Mouse (Mus musculus) right cerebral cortex, adult 18-20 months (tissue): Measurements from ENCODE around the gene Gpbp1.
A peak's percentile ranks its signal among the peaks of the same experiment; 100 is the strongest.

ENCODE experiments used
- DNase-seq: peaks from one replicate; pipeline ENCODE4 v3.0.0; 2022; ENCODE audit warnings: mixed read lengths

The Gpbp1 gene

DNA sequence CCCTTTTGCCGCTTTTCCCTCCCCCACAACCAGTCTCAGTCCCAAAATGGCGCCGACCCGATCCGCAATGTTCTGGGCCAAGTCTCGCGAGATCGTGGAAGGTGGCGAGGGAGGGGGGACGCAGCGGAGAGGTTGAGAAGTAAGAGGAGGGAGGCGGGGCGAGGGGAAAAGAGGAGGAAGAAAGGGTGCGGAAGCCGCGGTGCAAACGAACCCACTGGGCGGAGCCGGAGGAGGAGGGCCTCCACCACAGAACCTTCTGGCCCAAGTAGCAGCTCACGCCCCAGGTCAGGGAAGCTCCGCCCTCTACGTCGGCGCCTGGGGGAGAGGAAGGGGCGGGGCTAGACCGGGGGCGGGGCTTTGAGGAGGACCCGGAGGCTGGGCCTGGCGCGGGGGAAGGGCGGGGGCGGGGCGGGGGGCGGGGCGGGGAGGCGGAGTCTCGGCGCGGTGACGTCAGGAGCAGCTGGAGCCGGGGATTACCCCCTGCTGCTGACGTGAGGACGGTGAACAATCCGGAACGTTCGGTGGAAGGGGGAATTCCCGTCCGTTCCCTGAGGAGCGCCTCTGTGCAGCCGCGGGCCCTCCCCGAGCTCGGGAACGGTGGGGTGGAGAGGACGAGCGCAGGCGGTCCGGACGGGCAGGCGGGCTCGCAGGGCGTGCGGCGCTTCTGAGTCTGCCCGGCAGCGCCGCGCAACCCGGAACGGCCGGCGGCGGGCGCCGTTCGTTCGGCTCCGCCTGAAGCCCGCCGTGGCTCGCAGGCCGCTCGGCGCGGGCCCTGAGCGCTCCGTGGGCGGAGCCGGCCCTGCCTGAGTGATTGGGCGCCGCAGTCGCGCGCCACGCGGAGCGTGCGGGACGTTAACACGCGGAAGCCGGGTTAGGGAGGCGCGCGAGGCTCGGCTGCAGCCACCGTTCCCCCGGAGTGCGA is at the start of gene Gpbp1:
Gene Gpbp1 (minus strand): TSS at position 310 of the 922 bp plus-strand sequence.
- DNase-seq, result peak; percentile 100

DNA sequence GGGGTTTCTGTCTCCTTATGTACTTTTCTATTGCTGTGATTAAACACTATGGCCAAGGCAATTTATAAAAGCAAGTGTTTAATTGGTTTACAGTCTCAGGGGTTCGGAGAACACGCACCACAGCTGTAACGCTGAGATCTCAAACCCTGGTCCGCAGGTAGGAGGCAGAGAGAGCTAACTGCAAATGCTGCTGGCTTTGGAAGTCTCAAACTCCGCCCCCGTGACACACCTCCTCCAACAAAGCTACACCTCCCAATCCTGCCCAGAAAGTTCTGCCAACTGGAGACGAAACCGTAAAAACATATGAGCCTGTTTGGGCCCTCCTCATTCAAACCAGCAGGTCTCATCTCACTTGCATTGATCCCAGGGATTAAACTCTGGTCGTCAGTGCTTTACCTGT is 47.8 kb upstream of the Gpbp1 start:
- DNase-seq, result no peak

DNA sequence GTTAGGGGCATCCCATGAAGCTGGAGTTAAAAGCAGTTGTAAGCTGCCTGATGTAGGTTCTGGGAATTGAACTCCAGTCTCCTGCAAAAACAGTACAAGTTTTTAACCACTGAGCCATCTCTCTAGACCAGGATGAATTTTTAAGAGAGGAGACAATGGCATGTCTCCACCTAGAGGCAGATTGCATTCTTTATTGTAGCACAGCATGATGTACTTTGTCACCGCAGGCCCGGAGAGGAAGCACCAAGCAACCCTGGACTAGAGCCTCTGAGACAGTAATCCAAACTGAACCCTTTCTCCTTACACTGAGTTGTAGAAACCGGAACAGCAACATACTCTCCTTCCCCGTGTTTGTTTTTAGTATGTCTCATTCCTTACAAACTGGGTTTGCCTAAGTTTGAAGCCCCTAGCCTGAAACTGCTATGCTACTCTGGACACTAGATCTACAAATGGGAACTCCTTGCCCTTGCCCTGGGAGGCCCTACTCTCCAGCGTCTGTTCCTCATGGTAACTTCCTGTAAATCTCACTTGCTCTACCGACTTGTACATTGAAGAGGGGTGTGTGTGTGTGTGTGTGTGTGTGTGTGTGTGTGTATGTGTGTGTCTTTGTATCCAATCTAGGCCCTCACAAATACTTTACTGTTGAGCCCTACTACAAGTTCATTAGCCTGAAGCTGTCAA is 46.4 kb upstream of the Gpbp1 start:
- no peak for DNase-seq

DNA sequence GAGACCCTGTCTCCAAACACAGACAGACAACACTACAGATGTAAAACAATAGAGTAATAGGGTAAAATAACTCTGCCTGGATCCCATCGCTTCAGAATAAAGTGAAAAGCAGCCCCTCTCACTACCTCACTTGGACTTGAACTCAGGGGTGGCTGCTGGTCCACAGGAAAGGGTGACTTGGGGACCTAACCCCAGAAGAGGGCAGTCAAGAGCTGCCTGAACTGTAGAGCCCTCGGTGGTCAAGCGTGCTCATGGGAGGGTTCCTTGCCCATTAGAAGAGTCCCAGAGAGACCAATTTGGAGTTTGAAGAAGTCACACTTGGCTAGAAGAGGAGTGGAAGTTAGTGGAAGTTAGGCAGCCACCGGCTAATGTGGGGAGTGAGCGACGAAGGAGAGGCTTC is 44.2 kb upstream of the Gpbp1 start:
- no peak for DNase-seq

DNA sequence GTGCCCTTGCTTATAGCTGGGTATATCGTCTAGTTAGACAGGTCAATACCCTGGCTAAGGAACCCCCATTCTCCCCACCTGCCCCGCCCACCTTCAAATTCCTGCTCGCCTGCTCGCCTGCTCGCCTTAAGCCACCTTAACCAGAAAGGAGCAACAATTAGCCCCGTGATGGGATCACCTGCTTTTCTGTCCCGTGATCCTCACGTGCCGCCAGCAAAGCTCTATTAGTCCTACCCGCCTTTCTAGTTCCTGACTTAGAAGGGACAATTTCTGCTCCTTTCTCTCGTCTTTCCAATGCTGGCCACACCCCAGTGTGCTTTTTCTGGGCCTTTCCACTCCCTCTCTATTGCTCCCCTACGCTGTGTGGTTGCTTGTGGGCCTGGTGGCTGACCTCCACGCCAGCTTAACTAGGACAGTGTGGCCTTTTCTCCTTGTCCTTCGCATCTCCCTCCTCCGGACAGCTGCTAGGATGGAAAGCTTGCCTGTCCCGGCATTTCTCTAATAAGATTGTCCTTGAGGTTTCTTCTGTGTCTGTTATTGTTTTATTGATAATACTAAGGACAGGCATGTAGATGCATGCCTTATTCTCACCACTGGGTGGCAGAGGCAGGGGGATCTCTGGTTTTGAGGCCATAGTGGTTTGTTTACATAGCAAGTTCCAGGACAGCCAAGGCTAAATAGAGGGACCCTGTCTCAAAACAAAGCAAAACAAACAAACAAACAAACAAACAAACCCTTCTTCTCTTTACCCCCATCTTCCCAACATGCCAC is 42.5 kb upstream of the Gpbp1 start:
- no peak for DNase-seq

DNA sequence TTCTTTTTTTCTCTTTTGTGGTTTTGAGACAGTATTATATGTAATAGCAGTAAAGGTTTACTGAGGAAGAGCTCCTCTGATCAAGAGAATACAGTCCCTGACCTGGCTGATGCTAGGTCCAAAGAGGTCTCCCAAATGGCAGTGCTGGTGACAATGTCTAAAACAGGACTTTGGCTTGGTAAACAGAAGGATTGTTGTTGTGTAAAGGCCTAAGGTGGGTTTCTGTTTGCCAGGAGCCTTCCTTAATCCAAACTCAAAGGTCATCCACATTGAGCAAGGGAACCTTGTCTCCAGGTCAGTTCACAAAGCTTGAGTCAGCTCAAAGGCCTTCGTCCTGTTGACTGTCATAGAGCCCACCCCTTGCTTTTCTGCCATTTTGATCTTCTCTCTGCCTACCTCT is 41.8 kb upstream of the Gpbp1 start:
- no peak for DNase-seq

DNA sequence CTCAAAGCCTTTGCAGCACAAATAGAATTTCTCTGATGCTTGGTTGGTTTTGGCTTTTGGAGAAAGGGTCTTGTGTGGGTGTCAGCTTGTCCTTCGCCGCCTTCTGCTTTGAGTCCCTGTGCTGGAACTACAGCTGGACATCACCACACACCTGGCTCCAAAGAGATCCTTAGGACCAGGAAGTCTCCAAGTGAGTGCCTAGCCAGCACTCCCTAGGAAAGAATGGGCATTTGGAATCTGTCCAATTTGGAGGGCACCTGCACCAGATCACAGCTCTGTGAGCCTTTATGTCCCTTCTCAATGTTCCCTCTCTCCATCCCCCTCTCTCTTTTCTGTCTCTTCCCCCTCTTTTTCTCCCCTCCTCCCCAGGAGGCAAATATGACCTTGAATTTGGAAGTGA is 34.4 kb upstream of the Gpbp1 start:
- no peak for DNase-seq

DNA sequence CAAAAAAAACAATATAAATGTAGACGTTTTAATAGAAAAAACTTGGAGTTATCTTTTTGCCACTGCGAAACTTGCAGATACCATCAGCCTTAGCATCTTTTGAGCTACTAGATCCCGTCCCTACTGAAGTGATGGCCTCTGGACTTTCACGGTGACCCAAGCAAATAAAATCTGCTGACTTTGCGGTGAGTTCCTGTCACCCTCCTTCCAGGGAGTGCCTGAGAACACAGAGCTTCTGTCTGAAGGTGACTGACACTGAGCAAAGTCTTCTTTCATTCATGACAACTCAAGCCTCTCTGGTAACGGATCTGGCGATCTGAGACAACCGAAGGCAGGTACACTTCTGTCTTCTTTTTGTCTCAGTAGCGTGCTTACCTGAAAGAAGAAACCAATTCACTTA is 32.4 kb upstream of the Gpbp1 start:
- no peak for DNase-seq

DNA sequence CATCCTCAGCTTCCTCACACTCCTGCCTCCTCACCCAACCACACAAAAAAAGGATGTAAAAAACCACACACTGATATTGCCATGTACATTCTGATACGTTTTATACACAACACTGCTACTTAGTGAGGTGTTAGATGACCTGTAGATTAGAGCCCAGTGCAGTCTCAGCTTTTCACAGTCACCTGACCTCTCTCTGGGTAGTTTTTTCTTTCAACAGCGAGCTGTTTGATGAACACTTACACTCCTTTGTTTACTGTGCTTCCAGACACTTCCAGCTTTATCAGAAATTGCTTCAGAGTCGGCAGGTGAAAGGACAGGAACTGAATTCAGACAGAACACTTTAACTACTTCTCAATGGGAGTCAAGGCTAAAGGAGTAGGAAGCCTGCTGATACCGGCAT is 30.5 kb upstream of the Gpbp1 start:
- DNase-seq, result no peak

DNA sequence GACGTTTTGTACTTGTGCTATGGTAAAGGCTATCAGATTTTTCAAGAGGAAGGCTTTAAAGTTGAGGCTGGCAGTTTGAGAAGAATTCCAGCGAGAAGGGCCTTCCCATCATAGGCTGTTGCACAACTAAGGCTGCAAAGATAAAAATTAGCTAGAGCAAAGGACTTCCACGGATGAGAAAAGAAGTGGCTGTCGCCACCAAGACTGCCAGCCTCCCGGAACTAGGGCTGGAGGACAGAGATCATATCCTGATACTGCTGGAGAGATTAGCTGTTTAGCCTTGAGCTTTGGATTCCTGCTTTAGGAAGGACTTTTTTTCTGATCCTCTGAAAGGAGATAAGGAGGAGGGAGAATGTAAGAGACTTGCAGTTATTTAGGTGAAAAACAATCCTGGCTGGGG is 28.4 kb upstream of the Gpbp1 start:
- DNase-seq, result no peak

DNA sequence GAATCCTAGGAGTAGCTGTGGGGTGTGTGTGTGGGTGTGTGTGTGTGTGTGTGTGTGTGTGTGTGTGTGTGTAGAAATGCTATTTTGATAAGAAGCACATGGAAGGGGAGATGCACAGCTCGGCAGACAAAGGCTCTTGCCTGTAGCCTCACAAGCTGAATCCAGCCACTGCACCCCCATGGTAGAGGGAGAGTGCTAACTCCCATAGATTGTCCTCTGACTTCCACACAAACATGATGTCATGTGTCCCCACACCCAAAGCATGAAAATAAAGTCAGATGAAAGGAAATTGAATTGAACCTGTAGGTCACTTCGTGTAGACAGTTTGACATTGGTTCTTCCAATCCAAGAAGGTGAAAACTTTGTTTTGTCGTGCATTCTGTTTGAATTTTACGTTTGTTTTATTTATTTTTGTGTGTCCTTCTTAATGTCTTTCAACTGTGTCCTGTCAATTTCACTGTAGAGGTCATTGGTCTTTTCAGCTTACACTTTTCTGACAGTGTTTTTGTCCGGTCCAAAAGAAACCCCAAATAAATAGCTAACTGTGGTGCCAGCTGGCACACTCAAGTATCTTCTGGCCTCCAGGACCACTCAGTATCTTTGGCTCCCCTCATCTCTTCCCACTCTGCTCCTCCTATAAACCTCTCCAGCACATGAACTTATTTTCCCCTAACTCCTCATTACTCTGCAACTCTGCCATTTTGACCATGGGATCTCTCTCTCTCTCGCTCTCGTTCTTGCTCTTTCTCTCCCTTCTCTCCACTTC is 26.7 kb upstream of the Gpbp1 start:
- no peak for DNase-seq

DNA sequence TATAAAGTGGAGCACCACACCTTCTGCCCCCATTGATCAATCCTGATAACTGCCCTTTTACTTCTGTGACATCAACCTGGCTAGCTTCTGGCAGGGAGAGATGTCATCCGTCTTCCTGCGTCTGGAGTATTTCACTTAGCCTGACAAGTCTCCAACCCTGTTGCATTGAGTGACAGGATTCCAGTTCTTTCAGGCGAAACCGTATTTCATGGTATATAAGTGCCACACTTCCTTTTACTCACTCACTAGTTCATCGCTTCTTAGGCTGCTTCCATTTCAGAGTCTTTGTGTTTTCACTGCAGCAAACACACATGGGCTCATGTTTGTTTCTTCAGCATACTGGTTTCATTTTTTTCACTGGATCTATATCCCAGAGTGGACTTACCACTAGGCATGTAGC is 19.5 kb upstream of the Gpbp1 start:
- no peak for DNase-seq

DNA sequence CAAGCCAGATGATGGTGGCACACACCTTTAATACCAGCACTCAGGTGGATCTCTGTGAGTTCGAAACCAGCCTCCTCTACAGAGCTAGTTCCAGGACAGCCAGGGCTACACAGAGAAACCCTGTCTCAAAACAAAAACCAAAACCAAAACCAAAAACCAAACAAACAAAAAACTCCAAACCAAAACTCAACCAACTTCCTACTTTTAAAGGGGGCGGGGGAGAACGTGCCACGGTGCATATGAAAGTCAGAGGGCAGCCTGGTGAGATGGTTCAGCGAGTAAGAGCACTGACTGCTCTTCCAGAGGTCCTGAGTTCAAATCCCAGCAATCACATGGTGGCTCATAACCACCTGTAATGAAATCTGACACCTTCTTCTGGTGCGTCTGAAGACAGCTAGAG is 18.7 kb upstream of the Gpbp1 start:
- DNase-seq, result no peak

DNA sequence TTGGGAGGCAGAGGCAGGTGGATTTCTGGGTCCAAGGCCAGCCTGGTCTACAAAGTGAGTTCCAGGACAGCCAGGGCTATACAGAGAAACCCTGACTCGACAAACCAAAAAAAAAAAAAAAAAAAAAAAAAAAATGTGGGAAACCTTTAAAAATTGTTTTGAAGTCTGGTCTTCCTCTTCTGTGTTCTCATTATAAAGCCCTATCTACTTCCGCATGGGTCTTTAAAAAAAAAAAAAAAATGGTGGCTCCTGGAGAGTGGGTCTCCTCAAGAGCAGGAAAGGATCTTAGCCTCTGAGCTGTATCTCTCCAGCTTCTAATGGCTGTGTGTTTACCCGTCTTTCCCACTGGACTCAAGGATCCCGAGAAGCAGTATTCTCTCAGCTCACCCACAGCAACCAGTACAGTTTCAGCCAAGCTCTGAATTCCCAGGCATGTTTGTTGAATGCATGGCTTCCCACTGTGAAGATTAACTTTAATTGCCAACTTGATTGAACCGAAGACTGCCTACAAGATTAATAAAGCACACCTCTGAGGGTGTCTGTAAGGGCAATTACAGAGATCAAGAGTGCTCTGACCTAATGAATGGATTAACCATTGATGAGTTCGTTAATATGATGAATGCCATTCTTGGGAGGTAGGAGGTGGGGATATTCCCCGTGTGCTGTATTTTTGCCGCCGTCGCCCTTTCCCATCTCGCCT is 4.6 kb upstream of the Gpbp1 start:
- no peak for DNase-seq

DNA sequence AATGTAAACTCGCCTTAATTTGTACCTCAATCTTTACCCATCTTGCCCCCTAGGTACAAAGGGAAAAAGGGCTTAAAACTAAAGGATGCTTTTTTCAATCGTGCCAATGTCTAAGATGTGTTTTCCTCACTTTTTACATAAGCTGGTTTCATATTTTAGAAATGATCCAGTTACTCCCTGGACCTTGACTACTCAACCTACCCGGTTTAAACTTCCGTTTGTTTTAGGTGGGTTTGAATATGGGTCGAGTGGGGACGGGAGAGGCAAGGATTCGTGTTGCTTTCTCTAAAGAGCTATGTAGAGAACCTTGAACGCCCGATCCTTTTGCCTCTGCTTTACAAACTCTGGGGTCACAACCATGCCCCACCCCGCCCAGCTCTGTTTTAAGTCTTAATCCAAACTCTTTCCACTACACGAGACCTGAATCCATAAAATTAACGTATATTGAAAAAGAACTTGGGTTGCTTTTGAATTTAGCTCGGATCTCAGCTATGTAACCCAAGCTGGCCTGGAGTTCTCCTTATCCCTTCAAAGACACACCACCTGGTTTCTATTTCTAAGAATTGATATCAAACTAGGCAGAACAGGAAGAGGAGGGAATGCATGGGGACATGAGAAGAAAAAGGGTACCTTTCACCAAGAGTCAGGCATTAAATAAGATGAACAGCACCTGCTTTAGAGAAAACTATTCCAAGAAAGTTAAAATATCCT is 1.3 kb upstream of the Gpbp1 start:
- no peak for DNase-seq

DNA sequence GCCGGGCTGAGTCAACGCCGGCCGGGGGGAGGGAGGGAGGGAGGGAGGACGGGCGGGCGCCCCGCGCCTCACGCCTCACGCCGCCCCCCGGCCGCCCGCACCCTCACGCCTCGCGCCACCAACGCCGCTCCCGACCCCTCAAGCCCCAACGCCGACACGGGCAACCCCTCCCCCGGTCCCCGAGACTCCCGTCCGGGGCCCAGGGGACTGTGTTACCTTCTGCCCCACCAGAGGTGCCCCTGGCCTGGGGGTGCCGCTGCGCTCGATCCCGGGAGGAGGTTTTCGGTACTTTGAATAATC is 459 bp downstream of the Gpbp1 start:
- DNase-seq, result no peak

DNA sequence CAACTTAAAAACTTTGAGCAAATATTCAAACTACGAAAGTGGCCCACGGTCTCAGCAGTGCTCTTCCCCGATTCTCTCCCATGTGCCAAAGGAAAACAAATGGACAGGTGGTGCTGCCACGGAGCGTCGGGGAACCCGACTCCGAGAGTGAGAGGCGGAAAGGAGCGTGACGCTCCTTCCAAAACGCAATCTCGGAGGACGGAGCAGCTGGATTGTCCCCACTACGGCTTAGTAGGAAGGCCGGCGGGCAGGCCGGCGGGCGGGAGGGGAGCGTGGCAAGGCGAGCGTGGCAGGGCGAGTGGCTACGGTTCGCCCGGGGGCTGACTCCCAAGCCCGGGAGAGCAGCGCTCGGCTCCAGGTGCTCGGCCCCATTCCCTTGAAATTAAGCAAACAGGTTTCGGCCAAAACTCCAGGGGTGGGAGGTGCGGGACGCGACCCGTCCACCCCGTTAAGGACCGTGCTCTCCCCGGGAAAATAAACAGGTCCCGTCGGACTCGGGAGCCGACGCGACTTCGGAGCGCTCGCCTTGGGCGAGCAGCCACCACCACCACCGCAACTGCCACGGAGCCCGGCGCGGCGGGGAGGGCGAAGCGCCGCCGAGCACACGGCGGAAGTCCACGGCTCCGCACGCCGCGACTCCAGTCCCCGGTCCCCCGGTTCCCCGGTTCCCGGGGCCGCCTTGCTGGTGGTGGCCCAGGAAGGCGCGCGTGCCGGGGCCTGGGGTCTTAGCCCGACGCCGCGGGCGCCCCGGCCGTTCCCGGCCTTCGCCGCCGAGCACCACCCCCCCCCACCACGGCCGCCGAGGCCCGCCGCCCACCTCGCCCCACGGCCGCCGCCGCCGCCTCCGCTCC is 1.0 kb downstream of the Gpbp1 start:
- DNase-seq, result peak; percentile 50

DNA sequence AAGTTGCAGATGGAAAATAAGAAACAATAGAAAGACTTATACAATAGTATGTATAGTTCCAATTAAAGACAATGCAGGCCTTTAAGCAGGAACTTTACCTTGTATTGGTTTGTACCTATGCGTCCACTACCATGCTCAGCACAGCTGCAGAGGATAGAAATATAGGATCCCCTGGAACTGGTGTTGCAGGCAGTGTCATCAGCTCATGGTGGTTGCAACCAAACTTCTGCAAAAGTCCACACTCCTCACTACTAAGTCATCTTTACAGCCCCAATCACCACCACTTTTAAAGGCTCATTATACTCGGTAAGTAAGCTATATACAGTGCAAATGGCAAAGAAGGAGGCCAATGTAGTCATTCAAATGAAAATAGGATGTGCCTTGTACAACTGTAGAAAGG is 12.2 kb downstream of the Gpbp1 start:
- DNase-seq, result no peak

DNA sequence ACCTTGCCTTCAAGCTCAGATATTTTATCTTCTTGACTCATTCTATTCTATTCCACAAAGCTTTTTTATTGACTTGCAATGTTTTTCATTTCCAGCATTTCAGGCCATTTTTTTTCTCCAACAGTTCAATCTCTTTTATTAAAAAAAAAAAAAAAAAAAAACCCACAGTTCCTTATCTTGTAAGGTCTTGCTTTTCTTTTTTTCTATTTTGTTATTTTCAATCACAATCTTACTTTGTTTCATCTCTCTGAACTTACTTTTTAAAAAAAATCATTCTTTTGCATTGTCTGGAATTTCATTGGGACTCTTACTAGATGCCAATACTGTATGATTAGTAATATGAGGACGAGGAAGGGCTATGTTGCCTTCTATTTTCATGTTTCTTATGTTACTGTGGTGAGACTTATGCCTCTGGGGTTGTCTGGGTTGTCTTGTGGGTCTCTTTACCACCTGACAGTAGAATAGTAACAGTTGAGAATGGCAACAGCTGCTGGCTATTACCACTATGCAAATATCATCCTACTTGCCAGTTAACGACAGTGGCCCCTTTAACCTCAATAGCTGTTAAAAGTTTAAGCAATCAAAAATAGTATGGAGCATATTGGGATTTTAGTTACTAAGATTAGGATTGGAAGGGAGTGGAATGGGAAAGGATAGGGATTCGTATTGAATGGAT is 19.2 kb downstream of the Gpbp1 start:
- no peak for DNase-seq

DNA sequence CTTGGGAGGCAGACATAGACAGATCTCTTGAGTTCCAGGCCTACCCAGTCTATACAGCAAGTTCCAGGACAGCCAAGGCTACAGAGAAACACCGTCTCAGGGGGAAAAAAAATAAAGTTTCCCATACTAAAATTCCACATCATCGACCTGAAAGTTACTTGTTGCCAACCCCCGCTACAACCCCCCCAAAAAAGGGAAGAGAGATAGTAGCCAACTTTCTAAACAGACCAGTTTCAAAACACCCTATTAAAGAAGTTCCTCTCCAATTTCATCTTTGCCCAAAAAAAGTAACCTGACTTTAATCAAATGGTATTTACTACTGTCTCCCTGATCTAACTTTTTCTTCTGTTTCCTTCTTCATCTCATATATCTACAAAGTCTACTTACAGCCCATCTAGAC is 22.6 kb downstream of the Gpbp1 start:
- no peak for DNase-seq
